Mouse (Mus musculus): ENCODE results near the gene Rdh19. TPM values are rescaled to one million over a fixed set of nuclear protein-coding genes. Genes with fewer than 3 reads are reported as not detected.

Gene Rdh19
- total RNA-seq, 2 experiments from 2014 or later: not detected

Other genes with a start within 250 kb of the Rdh19 start
- 10 to 100 TPM; 48.6 to 49.1 TPM for gene Lrp1, start 228.8 kb upstream of the Rdh19 start, total RNA-seq (2021)
- gene Stat6, start 206.9 kb upstream of the Rdh19 start, total RNA-seq (2021): 10 to 100 TPM; 15.4 to 15.5 TPM
- 1 to 10 TPM; 1.9 to 2.1 TPM for gene Nemp1, start 183.0 kb upstream of the Rdh19 start, total RNA-seq (2021)
- gene Nab2, start 181.4 kb upstream of the Rdh19 start, total RNA-seq (2021): 1 to 10 TPM; 2.3 to 4.4 TPM
- under 1 TPM; 0.15 to 0.18 TPM for gene Myo1a, start 144.8 kb upstream of the Rdh19 start, total RNA-seq (2021)
- not detected for gene Tac2, start 125.5 kb upstream of the Rdh19 start, total RNA-seq (2021)
- 1 to 10 TPM; 5.1 to 5.9 TPM for gene Zbtb39, start 110.4 kb upstream of the Rdh19 start, total RNA-seq (2021)
- under 1 TPM; 0.13 to 0.15 TPM for gene Gpr182, start 98.2 kb upstream of the Rdh19 start, total RNA-seq (2021)
- gene Rdh1, start 90.2 kb upstream of the Rdh19 start, total RNA-seq (2021): under 1 TPM; 0.05 to 0.10 TPM
- not detected for gene Rdh16f1, start 90.1 kb upstream of the Rdh19 start, total RNA-seq (2021)
- under 1 TPM; 0.47 to 0.69 TPM for gene Rdh9, start 73.5 kb upstream of the Rdh19 start, total RNA-seq (2021)
- gene Rdh16, start 48.8 kb upstream of the Rdh19 start, total RNA-seq (2021): not detected
- not detected for gene Rdh16f2, start 16.5 kb downstream of the Rdh19 start, total RNA-seq (2021)
- gene Rdh7, start 38.9 kb downstream of the Rdh19 start, total RNA-seq (2021): not detected
- gene Sdr9c7, start 48.6 kb downstream of the Rdh19 start, total RNA-seq (2021): not detected
- gene Hsd17b6, start 157.7 kb downstream of the Rdh19 start, total RNA-seq (2021): not detected
- gene Prim1, start 165.2 kb downstream of the Rdh19 start, total RNA-seq (2021): 1 to 10 TPM in 1 of 2 experiments, under 1 TPM in 1; 0.71 to 1.1 TPM
- 100 to 1,000 TPM; 318 to 407 TPM for gene Naca, start 185.6 kb downstream of the Rdh19 start, total RNA-seq (2021)
- gene Ptges3, start 209.0 kb downstream of the Rdh19 start, total RNA-seq (2021): 10 to 100 TPM; 56.6 to 60.7 TPM
- gene Atp5b, start 233.3 kb downstream of the Rdh19 start, total RNA-seq (2021): 1,000 to 10,000 TPM; 3,740 to 3,926 TPM
- 10 to 100 TPM; 11.9 to 14.2 TPM for gene Baz2a, start 241.6 kb downstream of the Rdh19 start, total RNA-seq (2021)

Data from gastrocnemius, postnatal 36 days (tissue).